Mouse (Mus musculus): ENCODE data around the gene Icosl.
"Not testable (repeated sequence)": the region's sequence is repeated elsewhere in the genome, so short reads cannot be mapped to it uniquely, and the experiment has no call there.

Gene Icosl

DNA sequence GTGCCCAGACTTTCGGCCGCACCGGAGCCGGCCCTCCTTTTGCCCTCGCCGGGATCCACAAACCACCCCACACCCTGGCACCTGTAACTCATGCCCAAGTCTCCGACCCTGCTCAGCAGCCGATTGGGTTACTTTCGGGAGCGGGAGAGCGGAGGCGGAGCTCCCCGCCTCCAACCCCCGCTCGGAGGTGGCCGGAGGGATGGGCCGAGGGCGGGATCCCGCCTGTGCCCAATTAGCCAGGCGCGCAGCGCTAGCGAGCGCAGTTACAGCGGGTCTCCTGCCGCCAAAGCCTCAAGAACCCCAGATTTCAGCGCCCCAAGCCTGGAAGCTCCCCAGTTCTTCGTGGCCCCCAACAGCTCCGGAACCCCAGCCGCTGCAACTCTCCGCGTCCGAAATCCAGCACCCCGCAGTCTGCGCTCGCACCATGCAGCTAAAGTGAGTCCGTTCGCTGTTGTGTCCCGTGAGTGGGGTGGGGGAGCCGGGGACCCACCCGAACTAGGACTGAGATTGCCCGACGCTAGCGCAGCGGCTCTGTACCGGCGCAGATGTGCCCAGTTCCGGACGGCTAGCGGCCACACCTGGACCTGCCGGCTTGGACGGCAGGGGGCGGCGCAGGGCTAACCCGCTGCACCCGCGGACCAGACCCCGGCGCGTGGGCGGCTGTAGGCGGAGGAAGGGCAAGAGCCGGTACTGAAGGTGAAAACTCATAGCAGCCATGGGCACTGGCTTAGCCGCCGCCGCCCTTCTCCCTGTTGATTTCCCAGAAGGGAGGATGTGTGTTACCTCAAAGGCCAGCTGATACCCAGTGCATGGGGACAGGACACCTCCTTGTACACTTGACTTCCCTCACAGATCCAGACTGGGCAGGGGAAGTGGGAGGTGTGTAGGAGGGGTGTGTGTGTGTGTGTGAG is at the start of gene Icosl:
Icosl (plus strand) TSS at position 202 of the 911 bp plus-strand sequence.
- peak; percentile 82 for DNase-seq (ENCODE audit: low read depth)

DNA sequence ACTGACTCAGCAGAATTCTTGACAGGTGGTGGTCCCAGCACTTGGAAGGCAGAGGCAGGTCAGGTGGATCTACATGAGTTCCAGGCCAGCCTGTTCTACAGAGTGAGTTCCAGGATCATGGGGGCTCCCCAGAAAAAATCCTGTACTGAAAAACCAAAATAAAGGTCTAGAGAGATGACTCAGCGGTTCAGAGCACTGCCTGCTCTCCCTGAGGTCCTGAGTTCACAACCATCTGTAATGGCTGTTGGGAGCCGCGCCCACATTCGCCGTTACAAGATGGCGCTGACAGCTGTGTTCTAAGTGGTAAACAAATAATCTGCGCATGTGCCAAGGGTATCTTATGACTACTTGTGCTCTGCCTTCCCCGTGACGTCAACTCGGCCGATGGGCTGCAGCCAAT is 49.1 kb upstream of the Icosl start:
- DNase-seq (ENCODE audit: low read depth), result not testable (repeated sequence)

DNA sequence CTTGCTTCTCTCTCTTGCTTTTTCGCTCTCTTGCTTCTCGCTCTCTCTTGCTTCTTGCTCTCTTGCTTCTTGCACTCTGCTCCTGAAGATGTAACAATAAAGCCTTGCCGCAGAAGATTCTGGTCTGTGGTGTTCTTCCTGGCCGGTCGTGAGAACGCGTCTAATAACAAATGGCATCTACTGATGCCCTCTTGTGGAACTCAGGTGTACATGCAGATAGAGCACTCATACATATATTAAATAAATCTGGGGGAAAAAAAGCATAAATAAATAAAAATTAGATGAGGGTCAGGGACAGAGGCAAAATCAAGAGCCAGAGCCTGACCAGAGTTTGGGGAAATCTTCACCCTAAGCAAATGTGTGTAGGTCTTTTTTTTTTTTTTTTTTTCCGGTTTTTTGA is 43.6 kb upstream of the Icosl start:
- DNase-seq (ENCODE audit: low read depth), result peak; percentile 51

DNA sequence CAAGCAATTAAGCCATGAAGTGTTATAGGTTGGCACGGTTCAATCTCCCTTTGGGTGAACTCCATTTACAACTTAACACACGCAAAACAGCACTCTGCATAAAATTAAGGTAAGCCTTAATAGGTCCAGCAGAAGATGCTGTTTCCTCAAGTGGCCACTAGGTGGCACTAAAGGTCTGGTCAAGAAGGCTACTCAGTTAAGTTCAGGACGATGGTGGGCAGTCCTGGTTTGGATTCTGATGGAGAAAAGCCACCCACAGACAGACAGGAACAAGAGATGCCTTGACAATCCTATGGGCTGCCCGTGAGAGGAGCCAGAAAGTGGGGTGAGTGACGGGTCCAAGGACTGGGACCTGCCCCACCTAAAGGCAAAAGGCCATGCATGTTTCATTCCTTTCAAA is 41.0 kb upstream of the Icosl start:
- DNase-seq (ENCODE audit: low read depth), result peak; percentile 88

DNA sequence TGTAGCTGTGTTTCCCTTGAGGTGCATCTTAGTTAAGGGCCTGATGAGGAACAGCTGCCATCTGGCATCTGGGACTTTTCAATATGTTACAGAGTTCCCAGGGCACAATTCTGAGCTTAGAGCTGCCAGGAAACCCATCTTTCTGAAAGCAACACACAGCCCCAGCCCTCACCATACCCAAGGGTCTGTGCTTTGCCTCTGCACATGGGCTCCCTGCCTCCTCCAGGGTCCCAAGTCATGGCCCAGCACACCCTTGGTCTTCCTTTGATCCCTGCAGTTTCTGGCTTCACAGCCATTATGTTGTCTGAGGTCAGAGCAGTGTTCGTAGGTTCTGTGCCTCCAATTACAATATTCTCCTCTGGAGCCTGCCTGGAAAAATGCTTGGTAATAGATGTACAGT is 40.0 kb upstream of the Icosl start:
- DNase-seq (ENCODE audit: low read depth), result no peak

DNA sequence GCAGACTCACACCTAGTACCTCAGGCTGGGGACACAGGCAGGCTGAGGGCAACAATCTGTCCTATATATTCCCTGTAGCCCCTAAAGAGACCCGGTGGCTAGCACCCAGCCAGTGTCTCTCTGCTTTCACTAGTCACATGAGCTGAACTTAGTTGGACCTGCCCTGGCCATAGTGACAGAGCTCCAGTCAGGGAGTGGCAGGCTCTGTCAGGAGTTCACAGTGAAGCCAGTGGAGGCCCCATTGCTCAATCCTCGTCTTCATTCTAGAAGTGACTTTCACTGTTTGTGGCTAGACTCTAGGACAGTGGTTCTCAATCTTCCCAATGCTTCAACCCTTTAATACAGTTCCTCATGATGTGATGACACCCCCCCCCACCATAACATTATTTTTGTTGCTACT is 37.1 kb upstream of the Icosl start:
- DNase-seq (ENCODE audit: low read depth), result no peak

DNA sequence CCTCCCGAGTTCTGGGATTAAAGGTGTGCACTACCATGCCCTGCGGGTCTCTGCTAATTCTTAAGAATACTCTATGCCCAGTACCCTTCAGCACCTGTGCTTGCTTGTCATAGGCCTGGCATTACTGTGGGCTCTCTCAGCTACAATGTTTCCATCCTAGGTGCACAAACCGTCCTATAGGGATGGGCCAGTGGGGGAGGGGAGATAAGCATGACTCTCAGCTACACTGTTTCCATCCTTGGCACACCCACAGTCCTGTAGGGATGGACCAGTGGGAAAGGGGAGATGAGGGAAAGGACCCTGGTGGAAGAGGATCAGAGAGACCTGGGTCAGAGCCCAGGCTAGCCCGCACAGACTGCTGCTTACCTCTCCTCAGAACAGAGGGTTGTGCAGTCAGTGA is 32.0 kb upstream of the Icosl start:
- DNase-seq (ENCODE audit: low read depth), result no peak

DNA sequence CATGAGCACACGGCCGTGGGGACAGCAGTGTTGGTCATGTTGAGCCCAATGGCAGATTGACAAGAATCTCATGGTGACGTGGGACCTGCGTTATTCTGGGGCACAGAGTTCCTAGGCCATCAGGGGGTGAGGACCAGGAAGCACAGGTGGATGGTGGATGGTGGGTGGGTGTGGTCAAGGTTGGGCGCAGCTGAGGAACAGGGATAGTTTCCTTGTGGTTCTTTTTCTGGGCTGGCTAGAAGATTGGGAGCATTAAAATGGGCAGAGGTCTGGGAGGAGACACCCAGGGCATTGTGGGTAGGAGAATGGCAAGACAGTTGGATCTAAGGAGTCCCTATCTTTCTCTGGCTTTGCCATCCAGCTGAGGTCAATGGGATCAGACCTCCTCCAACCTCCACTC is 27.5 kb upstream of the Icosl start, which contains the start of gene Dnmt3l:
Dnmt3l (plus strand) TSS at position 301 of the 400 bp plus-strand sequence.
- DNase-seq (ENCODE audit: low read depth), result no peak

DNA sequence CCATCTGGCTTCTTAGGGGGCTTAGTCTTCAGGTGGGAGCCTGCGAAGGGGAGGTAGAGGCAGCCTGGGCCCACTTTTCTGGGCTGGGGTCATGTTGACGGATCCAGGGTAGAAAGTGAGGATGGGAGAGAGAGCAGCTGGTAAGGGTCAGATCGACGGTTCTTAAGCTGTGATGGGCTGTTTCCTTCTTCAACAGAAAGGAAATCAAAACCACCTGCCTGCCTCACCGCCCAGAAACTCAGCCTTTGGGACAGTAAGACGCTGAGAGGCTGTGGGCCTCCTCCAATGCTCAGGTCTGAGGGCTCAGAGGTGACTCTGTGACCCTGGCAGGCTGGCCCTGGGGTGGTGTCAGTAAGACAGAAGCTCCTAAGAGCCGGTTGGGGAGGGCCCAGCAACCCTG is 27.0 kb upstream of the Icosl start:
- DNase-seq (ENCODE audit: low read depth), result no peak

DNA sequence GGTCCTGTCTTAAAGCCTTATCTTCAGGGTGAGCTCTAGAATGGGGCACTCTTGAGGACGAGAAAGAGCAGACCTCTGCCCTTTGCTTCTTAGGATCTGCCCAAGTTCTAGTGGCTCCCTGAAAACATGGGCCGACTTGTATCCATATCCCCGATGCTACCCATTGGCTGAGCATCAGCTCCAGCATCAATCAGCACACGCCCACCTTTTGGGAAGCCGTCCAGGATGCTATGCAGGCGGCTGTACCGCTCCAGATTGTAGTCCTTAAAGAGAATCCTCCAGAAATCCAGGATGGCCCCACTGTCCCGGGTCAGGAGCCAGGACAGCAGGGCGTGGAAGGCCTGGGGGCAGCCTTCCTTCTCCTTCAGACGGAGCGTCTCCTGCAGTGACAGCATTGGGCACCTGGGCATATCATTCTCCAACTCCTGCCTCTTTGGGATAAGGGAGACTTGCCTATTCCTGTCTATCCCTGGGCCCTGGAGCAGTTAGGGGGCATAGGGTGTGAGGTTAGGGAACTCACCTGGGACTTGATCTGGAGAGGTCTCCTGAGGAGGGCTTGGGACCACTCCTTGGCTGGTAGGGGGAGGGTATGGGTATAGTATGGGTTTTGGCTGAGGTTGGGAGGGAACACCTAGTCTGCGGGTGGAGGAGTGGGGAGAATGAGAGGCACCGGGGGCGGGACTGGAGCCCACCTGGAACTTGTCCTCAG is 26.3 kb upstream of the Icosl start:
- no peak for DNase-seq (ENCODE audit: low read depth)

DNA sequence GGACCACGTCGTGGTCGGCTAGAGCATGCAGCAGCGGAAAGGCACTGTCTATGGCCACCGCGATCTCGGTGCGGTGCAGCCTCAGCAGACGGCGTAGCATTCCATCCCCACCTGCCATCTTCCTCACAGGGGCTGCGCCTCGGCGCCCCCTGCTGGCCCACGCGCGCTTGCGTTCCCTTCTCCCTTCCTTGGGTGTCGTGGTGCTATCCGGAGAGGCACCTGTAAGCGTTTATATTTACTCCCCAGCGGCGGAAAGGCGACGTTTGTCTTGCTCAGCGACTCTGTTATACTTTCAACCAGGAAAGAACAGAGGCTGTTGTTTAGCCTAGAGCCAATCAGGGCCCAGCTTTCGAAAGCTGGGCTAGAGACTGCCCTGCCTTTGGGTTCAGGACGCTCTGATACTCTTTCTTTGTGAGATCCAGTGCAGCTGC is 25.7 kb upstream of the Icosl start, which contains the start of gene Aire:
Aire (minus strand) TSS at position 205 of the 431 bp plus-strand sequence.
- peak; percentile 85 for DNase-seq (ENCODE audit: low read depth)

DNA sequence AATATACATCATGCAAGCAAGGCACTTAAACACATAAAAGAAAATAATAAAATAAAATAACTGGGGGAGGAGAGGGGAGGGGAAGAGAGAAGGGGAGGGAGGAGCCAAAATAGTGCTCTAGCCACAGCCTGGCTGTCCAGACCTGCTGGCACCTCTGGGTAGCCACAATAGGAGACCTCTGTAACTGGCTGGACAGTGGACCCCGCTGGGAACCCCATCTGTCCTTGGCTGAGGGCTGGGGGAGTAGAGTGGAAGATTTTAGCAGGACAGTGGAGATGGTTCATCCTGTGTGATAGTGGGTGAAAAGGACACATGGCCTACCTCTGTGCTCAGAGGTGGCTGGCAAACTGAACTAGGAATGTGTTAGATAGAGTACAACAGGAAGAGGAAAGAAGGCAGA is 24.6 kb upstream of the Icosl start:
- DNase-seq (ENCODE audit: low read depth), result no peak

DNA sequence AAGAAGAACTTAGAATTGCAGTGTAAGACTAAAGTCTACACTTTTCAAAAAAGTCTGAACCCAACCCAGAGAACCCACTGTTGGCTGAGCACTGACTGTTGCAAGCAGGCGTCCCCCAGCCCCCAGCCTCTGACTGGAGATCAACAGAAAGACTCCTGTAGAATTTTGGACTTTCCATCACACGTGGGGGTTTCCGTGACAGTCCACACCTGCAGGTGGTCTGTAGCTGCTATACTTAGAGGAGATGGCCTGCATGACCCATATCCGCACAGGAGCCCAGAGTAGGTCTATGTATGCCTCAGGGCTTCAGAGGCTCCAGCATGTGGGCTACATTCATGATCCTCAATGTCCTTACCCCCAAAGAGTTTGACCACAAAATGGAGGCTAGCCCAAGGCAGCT is 22.7 kb upstream of the Icosl start:
- no peak for DNase-seq (ENCODE audit: low read depth)

DNA sequence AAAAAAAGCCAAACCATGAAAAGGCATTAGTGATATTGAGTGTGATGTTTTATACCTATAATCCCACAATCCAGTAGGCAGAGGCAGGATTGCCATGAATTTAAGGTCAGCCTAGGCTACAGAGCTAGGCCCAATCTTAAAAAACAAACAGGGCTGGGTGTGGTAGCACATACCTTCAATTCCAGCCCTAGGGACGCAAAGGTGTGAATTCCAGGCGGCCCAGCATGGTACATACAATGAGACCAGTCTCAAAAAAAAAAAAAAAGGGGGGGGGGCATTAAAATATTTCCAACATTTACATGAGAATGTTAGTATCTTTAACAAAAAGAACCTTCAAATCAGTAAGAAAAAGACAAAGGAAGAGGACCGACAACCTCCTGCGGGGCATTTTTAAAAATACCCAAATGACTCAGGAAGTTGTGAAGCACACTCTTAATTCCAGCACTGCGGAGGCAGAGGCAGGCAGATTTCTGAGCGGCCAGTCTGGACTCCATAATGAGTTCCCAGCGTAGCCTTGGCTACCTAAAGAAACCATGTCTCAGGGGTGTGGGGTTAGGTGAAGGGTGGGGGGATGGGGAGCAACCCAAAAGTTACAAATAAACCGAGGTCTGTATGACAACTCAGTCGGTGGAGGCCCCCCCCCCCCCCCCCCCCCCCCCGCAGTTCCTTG is 20.9 kb upstream of the Icosl start:
- DNase-seq (ENCODE audit: low read depth), result no peak

DNA sequence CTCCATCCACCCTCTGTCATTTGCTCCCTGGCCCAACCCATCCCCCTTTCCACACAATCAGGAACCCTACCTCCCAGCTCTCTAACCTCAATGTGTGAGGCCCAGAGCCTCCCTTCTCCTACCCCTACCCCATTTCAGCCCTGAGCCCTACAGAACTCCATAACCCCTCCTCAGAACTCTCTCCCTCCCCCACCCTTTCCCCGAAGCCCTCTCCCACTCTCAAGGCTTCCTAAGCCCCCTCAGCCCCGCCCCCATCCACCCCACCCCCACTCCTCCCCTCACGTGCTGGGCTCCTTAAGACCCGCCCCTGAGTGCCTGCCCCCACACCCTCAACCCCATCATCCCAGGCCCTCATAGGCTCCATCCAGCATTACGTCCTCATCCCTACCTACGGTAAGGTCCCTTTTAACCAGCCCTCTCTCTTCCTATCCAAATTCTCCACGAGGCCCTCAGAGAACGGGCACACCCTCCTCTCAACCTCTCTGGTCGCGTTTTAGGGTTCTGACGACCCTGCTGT is 19.5 kb upstream of the Icosl start:
- DNase-seq (ENCODE audit: low read depth), result no peak

DNA sequence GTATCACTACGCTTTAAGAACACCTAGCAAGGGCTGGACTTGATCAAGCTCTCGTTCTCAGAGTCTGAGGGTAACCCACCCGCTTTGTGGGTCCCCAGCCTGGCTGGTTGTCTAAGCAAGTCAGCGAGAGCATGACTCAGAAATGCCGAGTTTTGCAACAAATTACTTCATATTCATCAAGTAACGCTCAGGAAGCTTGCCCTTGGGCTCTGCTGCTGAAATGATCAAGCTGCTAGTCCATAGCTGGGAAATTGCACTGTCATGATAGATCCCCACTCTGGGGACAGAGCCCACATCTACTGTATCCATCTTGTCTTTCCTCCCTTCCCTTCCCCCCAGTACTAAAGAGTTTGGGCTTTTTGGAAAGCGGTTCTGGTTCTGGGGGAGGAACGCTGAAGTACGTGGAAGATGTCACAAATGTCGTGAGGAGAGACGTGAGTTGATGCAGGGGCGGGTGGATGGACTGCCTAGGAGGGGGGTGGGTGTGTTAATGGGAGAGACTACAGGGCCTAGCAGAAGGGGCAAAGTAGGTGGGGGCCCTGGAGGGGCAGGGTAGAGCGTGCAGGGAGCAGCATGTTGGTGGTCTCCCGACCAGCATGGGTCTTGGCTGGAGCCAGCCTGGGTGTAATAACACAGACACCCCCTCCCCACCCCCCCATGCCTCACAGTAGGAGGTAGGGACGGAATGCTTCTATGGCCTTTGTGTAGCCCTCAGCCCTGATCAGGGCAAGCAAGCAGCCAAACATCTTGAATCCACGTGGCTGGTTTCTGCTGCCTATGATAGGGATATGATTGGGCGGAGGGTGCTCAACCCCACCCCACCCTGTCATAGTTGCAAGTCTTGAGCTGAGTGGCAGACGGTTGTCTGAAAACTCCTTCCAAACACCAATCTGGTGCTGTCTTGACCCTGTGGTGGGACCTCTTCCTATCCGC is 14.2 kb upstream of the Icosl start:
- DNase-seq (ENCODE audit: low read depth), result no peak

DNA sequence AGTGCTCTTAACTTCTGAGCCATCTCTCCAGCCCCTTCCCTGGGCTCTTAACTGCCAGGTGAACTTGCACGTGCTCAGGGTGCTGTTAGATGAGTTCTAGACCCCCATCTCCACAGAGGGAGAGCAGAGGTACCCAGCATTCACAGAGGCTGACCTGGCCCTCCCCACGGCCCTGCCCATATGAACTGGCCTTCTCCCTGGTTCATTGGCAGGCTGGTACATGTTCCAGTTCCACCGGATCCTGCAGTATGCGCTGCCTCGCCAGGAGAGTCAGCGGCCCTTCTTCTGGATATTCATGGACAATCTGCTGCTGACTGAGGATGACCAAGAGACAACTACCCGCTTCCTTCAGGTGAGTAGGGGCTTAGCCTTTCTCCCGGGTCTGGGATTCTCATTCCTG is 12.0 kb upstream of the Icosl start:
- DNase-seq (ENCODE audit: low read depth), result no peak

DNA sequence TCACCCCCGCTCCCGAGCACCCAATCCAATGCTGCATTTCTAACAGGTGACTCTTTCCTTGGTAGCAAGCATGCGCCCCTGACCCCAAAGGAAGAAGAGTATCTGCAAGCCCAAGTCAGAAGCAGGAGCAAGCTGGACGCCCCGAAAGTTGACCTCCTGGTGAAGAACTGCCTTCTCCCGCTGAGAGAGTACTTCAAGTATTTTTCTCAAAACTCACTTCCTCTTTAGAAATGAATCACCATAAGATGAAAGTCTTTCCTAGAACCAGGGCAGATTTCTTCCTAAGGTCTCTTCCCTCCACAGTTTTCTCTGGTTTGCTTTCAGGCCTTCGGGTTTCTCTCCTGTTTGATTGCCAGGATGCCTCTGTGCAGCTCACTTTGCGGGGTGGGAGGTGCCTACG is 6.0 kb upstream of the Icosl start:
- DNase-seq (ENCODE audit: low read depth), result no peak

DNA sequence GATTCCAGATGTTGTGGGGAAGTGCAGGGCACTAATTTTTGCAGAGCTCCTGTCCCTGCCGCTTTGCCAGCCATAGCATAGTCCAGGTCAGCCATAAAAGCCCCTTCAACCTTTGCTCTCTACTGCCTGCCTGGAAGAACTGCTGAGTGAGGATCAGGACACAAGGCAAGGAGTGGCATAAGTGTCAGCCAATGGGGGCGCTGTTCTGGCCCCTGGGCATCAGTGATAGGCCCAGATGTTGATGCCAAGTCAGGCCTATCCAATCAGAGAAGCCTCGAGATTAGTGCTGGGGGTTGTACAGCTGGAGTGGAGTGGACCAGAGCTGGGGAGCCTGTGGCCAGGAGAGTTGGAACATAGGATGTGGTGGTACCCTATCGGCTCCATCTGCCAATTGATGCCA is 1.9 kb upstream of the Icosl start:
- DNase-seq (ENCODE audit: low read depth), result peak; percentile 55

DNA sequence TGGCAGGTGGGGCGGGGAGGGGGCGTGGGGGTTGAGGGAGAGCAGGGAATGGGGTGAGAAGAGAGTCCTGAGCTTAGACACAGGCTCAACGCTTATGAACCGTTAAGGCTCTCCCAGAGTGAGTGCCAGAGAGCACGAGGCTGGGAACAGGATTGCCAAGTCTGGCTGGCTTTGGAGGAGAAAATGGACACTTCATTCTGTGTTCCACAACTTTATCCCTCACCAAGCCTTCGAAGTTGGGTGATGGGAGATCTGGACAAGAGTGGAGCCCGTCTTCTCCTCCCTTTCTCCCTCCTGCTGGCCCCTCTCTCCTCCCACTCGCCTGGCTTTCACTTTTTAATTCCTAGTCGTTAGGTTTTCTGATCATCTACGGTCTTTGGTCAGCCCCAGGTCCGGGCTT is 561 bp upstream of the Icosl start:
- no peak for DNase-seq (ENCODE audit: low read depth)

DNA sequence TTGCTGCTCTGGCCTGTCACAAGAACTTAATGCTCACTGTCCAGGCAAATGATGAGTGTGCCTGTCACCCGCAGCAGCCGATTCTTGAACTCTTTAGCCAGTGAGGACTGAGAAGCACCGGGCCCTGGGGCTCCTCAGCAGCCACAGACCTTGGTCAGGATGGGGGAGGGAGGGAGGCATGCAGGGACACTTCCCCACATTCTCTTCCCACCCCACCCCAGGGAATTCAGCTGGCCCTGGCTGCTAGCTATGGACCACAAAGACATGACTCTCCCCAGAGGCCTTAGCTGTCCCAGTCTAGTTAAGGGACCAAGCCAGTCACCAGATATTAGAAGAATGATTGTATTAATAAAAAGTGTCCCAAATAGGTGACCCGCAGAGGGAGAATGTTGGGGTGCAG is 5.0 kb downstream of the Icosl start:
- DNase-seq (ENCODE audit: low read depth), result no peak

Measured in induced T-regulatory cell, adult 2 months (primary cell).